Mouse (Mus musculus) hindbrain, postnatal 0 days (tissue): ENCODE measurements around the gene Gpr176. TPM values are rescaled to one million over a fixed set of nuclear protein-coding genes. Genes with fewer than 3 reads are reported as not detected.

Experiments
- ATAC-seq: fragments of 200-750 bp; cut with Nextera tagmentation; 2 replicates; pipeline ENCODE4 v1.8.0; 2017; ENCODE audit warnings: mild to moderate bottlenecking, moderate TSS enrichment, moderate library complexity
- DNase-seq: peaks from one replicate; pipeline ENCODE4 v3.0.0-alpha.2; 2015; ENCODE audit warnings: low spot score
- H3K27ac ChIP-seq: fragments of 300-500 bp; sonication (generic); 2 replicates; pipeline ENCODE4 v1.5.1; 2014; ENCODE audit warnings: mild to moderate bottlenecking
- H3K27me3 ChIP-seq: fragments of 300-500 bp; sonication (generic); 2 replicates; pipeline ENCODE4 v1.6.1; 2014; ENCODE audit warnings: low read length, mixed read lengths; ENCODE audit not compliant: insufficient read depth
- H3K36me3 ChIP-seq: fragments of 300-500 bp; sonication (generic); 2 replicates; pipeline ENCODE4 v1.6.1; 2014; ENCODE audit warnings: low read length, mixed read lengths; ENCODE audit not compliant: insufficient read depth
- H3K4me1 ChIP-seq: fragments of 300-500 bp; sonication (generic); 2 replicates; pipeline ENCODE4 v1.6.1; 2014; ENCODE audit warnings: antibody characterized with exemption, low read length, mixed read lengths; ENCODE audit not compliant: insufficient read depth
- H3K4me2 ChIP-seq: fragments of 300-500 bp; sonication (generic); 2 replicates; pipeline ENCODE4 v1.6.1; 2014; ENCODE audit warnings: low read depth, mild to moderate bottlenecking, low read length, moderate library complexity, mixed read lengths
- H3K4me3 ChIP-seq: fragments of 300-500 bp; sonication (generic); 2 replicates; pipeline ENCODE4 v1.5.1; 2014; ENCODE audit warnings: low read length
- H3K9ac ChIP-seq: fragments of 300-500 bp; sonication (generic); replicated peaks from 2 replicates; pipeline ENCODE4 v1.6.1; 2014; ENCODE audit warnings: mild to moderate bottlenecking, low read length, moderate library complexity, mixed read lengths
- H3K9me3 ChIP-seq: fragments of 300-500 bp; sonication (generic); 2 replicates; pipeline ENCODE4 v1.6.1; 2016; ENCODE audit warnings: low read length, mixed read lengths
- CTCF ChIP-seq: IDR thresholded peaks from 2 replicates; pipeline ENCODE4 v1.5.1; 2016; ENCODE audit warnings: antibody characterized with exemption, control low read depth, low read depth
- WGBS: fragments of 180-500 bp; shearing (Covaris S2); extraction: QIAGEN DNeasy Blood & Tissue Kit; methylation state at CpG from one replicate; pipeline ENCODE4 v1.1.7; 2014; 5-methylcytosine and 5-hydroxymethylcytosine counted together
- polyA plus RNA-seq: library from polyadenylated mRNA; unstranded; fragments of >200 nt; fragmentation: Nextera tagmentation; extraction: Ambion mirVana; gene quantifications from 2 replicates; pipeline ENCODE4 v1.2.1, GENCODE M21; 2015
- total RNA-seq: library from RNA; depleted of rRNA; stranded (reverse); fragments of >200 nt; gene quantifications from 2 replicates; pipeline ENCODE4 v1.2.3, GENCODE M21; 2014

The Gpr176 gene
- total and polyA plus RNA-seq, 2 experiments from 2014 or later, result 8.4 to 11.6 TPM

- Histone ChIP-seq H3K27ac (no peak overlapping the region), H3K9ac (no peak overlapping the region), H3K4me2 (no peak overlapping the region), H3K4me1 (no peaks in the 10 kb centered on the region), H3K4me3 (no peak overlapping the region), H3K27me3 (no peaks in the 10 kb centered on the region; the same call in 1 of the 2 replicates), H3K9me3 (no peaks in the 10 kb centered on the region), H3K36me3 (peaks cover 12% of the 10 kb centered on the region; the same call in 1 of the 2 replicates)
- ATAC-seq (no peak), DNase-seq (no peak)
- no peak for TF ChIP-seq CTCF
- 76% methylated on average over 4 of the region's 4 CpGs for WGBS
Observed at GRCm38 (mm10) chr2:118408336-118408895, 35.2 kb upstream of the Gpr176 start.

GRCm38 (mm10) chr2:118406811-118407210 lies 33.6 kb upstream of the Gpr176 start:
- Histone ChIP-seq H3K27me3 (no peaks in the 10 kb centered on the region; the same call in 1 of the 2 replicates), H3K9me3 (no peaks in the 10 kb centered on the region), H3K9ac (no peak overlapping the region), H3K4me3 (no peak overlapping the region), H3K27ac (no peak overlapping the region), H3K4me2 (no peak overlapping the region), H3K36me3 (peaks cover 9% of the 10 kb centered on the region; the same call in 1 of the 2 replicates), H3K4me1 (no peaks in the 10 kb centered on the region)
- ATAC-seq (no peak), DNase-seq (no peak)
- WGBS, result 66% methylated on average over 2 of the region's 2 CpGs
- TF ChIP-seq CTCF, result no peak

- WGBS, result 65% methylated on average over 4 of the region's 4 CpGs
- no peaks in the 10 kb centered on the region for H3K9me3 ChIP-seq
- DNase-seq, result no peak
- H3K4me1 ChIP-seq, result no peaks in the 10 kb centered on the region
- no peak overlapping the region for H3K9ac ChIP-seq
- H3K4me3 ChIP-seq, result no peak overlapping the region
- no peak overlapping the region for H3K4me2 ChIP-seq
- no peak overlapping the region for H3K27ac ChIP-seq
- no peaks in the 10 kb centered on the region; the same call in 1 of the 2 replicates for H3K27me3 ChIP-seq
- ATAC-seq, result no peak
- peaks cover 3% of the 10 kb centered on the region; the same call in 1 of the 2 replicates for H3K36me3 ChIP-seq
- no peak for TF ChIP-seq CTCF
Observed at GRCm38 (mm10) chr2:118405568-118405967, 32.3 kb upstream of the Gpr176 start.

GRCm38 (mm10) chr2:118404336-118404735 lies 31.1 kb upstream of the Gpr176 start:
- ATAC-seq (peak; percentile 58; the same call in 1 of the 2 replicates), DNase-seq (peak; percentile 19)
- no peak overlapping the region for H3K4me2 ChIP-seq
- no peaks in the 10 kb centered on the region; the same call in 1 of the 2 replicates for H3K36me3 ChIP-seq
- no peak overlapping the region for H3K4me3 ChIP-seq
- no peaks in the 10 kb centered on the region for H3K4me1 ChIP-seq
- no peak for TF ChIP-seq CTCF
- no peak overlapping the region; the same call in 1 of the 2 replicates for H3K27ac ChIP-seq
- WGBS, result 47% methylated on average over 5 of the region's 5 CpGs
- H3K9ac ChIP-seq, result no peak overlapping the region
- H3K27me3 ChIP-seq, result no peaks in the 10 kb centered on the region; the same call in 1 of the 2 replicates
- no peaks in the 10 kb centered on the region for H3K9me3 ChIP-seq

GRCm38 (mm10) chr2:118401834-118402727 lies 28.9 kb upstream of the Gpr176 start:
- H3K4me3 ChIP-seq, result no peak overlapping the region
- DNase-seq, result peak; percentile 41
- no peak for TF ChIP-seq CTCF
- no peak overlapping the region for H3K27ac ChIP-seq
- no peaks in the 10 kb centered on the region; the same call in 1 of the 2 replicates for H3K36me3 ChIP-seq
- ATAC-seq, result peak; percentile 45; the same call in 1 of the 2 replicates
- no peaks in the 10 kb centered on the region for H3K4me1 ChIP-seq
- H3K27me3 ChIP-seq, result no peaks in the 10 kb centered on the region
- H3K9ac ChIP-seq, result no peak overlapping the region
- H3K9me3 ChIP-seq, result no peaks in the 10 kb centered on the region
- no peak overlapping the region for H3K4me2 ChIP-seq
- WGBS, result 68% methylated on average over 5 of the region's 5 CpGs

DNA sequence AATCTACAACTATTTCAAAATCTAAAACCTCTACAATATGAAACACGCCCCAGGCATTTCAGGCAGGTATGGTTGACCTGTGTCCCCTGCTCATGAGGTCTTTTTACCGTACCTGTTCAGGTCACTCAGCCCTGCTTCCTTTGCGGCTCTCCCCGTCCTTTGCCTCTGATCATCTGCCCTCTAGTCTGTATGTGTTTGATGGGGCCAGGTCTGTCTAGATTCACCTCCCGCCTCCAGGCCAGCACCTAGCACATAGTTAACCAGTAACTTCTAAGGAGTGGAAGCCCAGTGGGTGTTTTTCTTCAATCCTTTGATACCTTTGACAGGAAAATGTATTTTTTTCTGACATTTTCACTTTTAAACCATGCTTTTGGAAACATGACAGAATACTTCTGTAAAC lies 26.5 kb upstream of the Gpr176 start:
- no peak for DNase-seq
- no peak overlapping the region for H3K4me2 ChIP-seq
- no peak overlapping the region for H3K9ac ChIP-seq
- 94% methylated on average over 5 of the region's 5 CpGs for WGBS
- no peaks in the 10 kb centered on the region for H3K9me3 ChIP-seq
- H3K27me3 ChIP-seq, result no peaks in the 10 kb centered on the region
- H3K4me3 ChIP-seq, result no peak overlapping the region
- no peaks in the 10 kb centered on the region for H3K4me1 ChIP-seq
- no peak for TF ChIP-seq CTCF
- no peak for ATAC-seq
- H3K36me3 ChIP-seq, result no peaks in the 10 kb centered on the region; the same call in 1 of the 2 replicates
- no peak overlapping the region for H3K27ac ChIP-seq

DNA sequence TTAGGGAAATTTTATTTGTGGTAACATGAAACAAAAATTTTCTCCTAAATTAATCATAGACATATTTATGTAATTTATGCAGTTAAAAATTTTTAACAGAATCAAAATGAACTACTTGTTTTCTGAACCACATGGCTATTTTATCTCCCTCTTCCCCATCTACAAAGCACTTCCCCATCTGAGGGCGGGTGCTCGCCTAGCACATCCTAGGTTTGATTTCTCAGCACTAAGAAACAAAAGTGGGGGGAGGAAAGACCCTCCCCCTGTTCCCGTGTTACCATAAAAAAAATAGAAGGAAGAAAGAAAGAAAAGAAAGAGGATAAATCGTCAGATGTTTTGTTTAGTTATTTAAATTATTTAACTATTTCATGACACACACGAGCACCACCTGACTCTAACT lies 18.0 kb upstream of the Gpr176 start:
- Histone ChIP-seq H3K27ac (no peak overlapping the region), H3K27me3 (no peaks in the 10 kb centered on the region), H3K4me3 (no peak overlapping the region), H3K9ac (no peak overlapping the region), H3K4me2 (no peak overlapping the region), H3K36me3 (no peaks in the 10 kb centered on the region), H3K9me3 (no peaks in the 10 kb centered on the region), H3K4me1 (peaks cover 11% of the 10 kb centered on the region)
- no peak for TF ChIP-seq CTCF
- no peak for DNase-seq
- 73% methylated on average over 5 of the region's 5 CpGs for WGBS
- ATAC-seq, result no peak
